Mouse (Mus musculus): Measurements from ENCODE around the gene Gm3411. TPM values are rescaled to one million over a fixed set of nuclear protein-coding genes. Genes with fewer than 3 reads are reported as not detected.
A peak's percentile ranks its signal among the peaks of the same experiment; 100 is the strongest.
"Not testable (repeated sequence)": the region's sequence is repeated elsewhere in the genome, so short reads cannot be mapped to it uniquely, and the experiment has no call there.

The Gm3411 gene
- 1 to 10 TPM in 1 of 2 experiments, under 1 TPM in 1; 0.86 to 1.8 TPM for total RNA-seq (2021)

DNA sequence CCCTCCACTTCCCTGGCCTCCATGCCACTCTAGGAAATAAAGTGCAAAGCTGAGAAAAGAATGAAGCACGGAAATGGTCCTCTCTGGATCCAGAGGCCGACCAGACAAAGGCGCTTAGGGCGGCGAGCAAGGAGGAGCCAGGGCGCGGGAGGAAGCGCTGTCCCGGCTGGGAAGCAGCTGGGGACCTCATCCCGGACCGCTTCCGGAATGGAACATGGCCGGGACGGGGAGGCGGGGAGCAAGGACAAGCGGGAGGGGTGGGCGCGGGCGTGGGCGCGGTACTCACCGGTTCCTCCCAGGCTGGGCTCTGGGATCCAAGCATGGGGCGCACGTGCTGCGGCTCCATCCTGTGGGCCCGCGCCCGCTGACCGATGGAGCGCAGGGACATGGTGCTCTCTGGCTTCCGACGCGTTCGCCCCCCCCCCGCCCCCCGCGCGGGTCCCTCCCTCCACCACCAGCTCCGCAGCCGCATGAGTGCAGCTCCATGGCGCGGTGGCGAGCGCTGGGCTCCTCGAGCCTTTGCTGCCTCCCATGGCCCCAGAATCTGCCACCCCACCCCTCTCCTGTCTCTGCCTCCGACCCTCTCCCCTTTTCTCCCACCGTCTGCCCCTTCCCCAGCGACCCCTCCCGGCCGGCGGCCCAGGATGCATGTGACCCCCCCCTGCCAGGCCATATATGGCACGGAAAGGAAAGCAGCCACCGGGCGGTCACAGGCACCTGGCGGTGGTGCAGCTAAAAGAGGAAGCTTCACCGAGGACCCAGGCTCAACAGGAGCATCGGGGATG lies at the start of gene Gm3411:
TSS of gene Gm3411 (minus strand) at position 320 of the 785 bp plus-strand sequence.
- DNase-seq = peak; percentile 75

DNA sequence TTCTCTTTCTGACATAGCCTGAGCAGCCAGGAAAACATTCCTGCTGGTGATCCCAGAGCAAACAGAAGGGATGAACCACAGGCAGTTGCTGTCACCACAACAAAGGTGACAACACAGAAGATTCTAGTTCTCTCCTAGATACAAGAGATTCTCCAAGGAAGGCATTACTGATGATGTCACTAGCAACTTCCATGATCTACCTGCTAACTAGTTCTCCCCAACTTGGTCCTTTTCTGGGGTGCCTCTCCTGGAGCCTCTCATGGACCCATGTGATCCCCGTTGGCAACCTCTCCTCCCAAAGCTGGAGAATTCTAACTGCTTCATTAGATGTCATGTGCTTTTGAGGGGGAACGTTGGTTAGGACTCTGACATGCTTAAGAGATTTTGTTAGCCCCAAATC lies 17.7 kb upstream of the Gm3411 start, which contains the start of gene Gm21103:
TSS of gene Gm21103 (minus strand) at position 101 of the 400 bp plus-strand sequence.
- DNase-seq = not testable (repeated sequence)

DNA sequence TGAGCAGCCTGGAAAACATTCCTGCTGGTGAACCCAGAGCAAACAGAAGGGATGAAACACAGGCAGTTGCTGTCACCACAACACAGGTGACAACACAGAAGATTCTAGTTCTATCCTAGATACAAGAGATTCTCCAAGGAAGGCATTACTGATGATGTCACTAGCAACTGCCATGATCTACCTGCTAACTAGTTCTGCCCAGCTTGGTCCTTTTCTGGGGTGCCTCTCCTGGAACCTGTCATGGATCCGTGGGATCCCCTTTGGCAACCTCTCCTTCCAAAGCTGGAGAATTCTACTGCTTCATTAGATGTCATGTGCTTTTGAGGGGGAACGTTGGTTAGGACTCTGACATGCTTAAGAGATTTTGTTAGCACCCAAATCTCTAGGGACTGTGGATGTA lies 67.9 kb downstream of the Gm3411 start, which contains the start of gene Gm21560:
TSS of gene Gm21560 (minus strand) at position 101 of the 400 bp plus-strand sequence.
- DNase-seq = not testable (repeated sequence)

Other genes starting within 250 kb of the Gm3411 start
- gene Gm6337, start 229.0 kb downstream of the Gm3411 start, total RNA-seq (2021) = not detected
- gene Gm8206, start 193.3 kb downstream of the Gm3411 start, total RNA-seq (2021) = under 1 TPM in 1 of 2 experiments, not detected in 1; 0.63 TPM
- under 1 TPM; 0.47 to 0.76 TPM for gene Gm3468, start 178.6 kb downstream of the Gm3411 start, total RNA-seq (2021)
- not detected for gene Gm3476, start 161.4 kb downstream of the Gm3411 start, total RNA-seq (2021)
- gene Gm21560, start 68.0 kb downstream of the Gm3411 start, total RNA-seq (2021) = 1 to 10 TPM in 1 of 2 experiments, under 1 TPM in 1; 0.74 to 1.7 TPM
- gene Gm21103, start 17.6 kb upstream of the Gm3411 start, total RNA-seq (2021) = not detected
- not detected for gene Gm3618, start 56.4 kb upstream of the Gm3411 start, total RNA-seq (2021)
- not detected for gene Gm16440, start 103.1 kb upstream of the Gm3411 start, total RNA-seq (2021)
- under 1 TPM; 0.69 to 0.74 TPM for gene Gm3591, start 125.2 kb upstream of the Gm3411 start, total RNA-seq (2021)
- not detected for gene Gm3594, start 157.4 kb upstream of the Gm3411 start, total RNA-seq (2021)